ENCODE assay signal across 14 mouse cellular contexts in genomic region chr17:34813747-34814146, GRCm38 (mm10). TPM values are rescaled to one million over a fixed set of nuclear protein-coding genes. Genes with fewer than 3 reads are reported as not detected.
DNase-seq lines count a peak whose midpoint lies in the region; ATAC-seq and TF ChIP-seq lines count a peak whose summit lies in the region.
"Not testable (repeated sequence)": the region's sequence is repeated elsewhere in the genome, so short reads cannot be mapped to it uniquely, and the experiment has no call there.
"Had no signal": no experiment of that assay in that cellular context is flagged by ENCODE, and none has a peak within 500 bp of the region (broad histone marks: within the 10 kb centered on the region; RNA-seq: fewer than 3 reads in every experiment).

No protein-coding gene starts in this region.

- H3K9ac ChIP-seq in neural tube, embryonic 11.5 days (ENCODE audit: low read length), result not testable (repeated sequence)

- WGBS in neural tube, embryonic 11.5 days, result 62% methylated on average over 12 of the region's 12 CpGs

- H3K4me1 ChIP-seq in neural tube, embryonic 11.5 days (ENCODE audit: control insufficient read depth, insufficient read depth, low read length); testis, adult 2 months (ENCODE audit: control insufficient read depth, insufficient read depth, low read length): not testable (repeated sequence)

- not testable (repeated sequence) for ATAC-seq in neural tube, embryonic 11.5 days (ENCODE audit: insufficient read depth, low FRiP score, low TSS enrichment)

- TF ChIP-seq CTCF in gastrocnemius, adult 2 months (IDR thresholded peaks at IDR 0.05), result peak; percentile 81
- peak; percentile 61 for TF ChIP-seq CTCF in testis, adult 2 months (IDR thresholded peaks at IDR 0.05; ENCODE audit: control insufficient read depth, insufficient read depth, insufficient replicate concordance, low read depth, low read length)

- not testable (repeated sequence) for H3K9me3 ChIP-seq in neural tube, embryonic 11.5 days (ENCODE audit: control insufficient read depth, low read length)

- intact Hi-C loops in gastrocnemius, adult 2 months (cut with DNase I), result not testable (repeated sequence)

- H3K4me3 ChIP-seq in gastrocnemius, adult 2 months; neural tube, embryonic 11.5 days (ENCODE audit: low read depth, low read length); testis, adult 2 months (ENCODE audit: control insufficient read depth, low read depth, low read length): not testable (repeated sequence)

- not testable (repeated sequence) for H3K27ac ChIP-seq in gastrocnemius, adult 2 months; neural tube, embryonic 11.5 days (ENCODE audit: low read depth, low read length); testis, adult 2 months (ENCODE audit: control insufficient read depth, insufficient read depth, low read depth, low read length)

- H3K4me2 ChIP-seq in neural tube, embryonic 11.5 days (ENCODE audit: low read depth), result not testable (repeated sequence)

- not testable (repeated sequence) for TF ChIP-seq POLR2A in testis, adult 2 months (IDR thresholded peaks at IDR 0.05; ENCODE audit: control insufficient read depth, low read depth, low read length)

- not testable (repeated sequence) for H3K36me3 ChIP-seq in neural tube, embryonic 11.5 days (ENCODE audit: control insufficient read depth, insufficient read depth, low read length); testis, adult 2 months (ENCODE audit: control insufficient read depth, insufficient read depth, low read length)

- DNase-seq in B cell, adult 2 months, result peak; percentile 64 to 72
- peak; percentile 56 to 78 for DNase-seq in adrenal gland, adult (ENCODE audit: inconsistent age in 2 of 2, low spot score in 1 of 2)
- peak; percentile 61 to 69 for DNase-seq in cerebellum, postnatal 10 days
- peak; percentile 55 for DNase-seq in gastrocnemius, adult 2 months
- DNase-seq in kidney, adult 18-20 months, result peak; percentile 38
- peak; percentile 52 for DNase-seq in liver
- peak; percentile 42 for DNase-seq in neural tube, embryonic 11.5 days (ENCODE audit: low spot score)

- not testable (repeated sequence) for H3K27me3 ChIP-seq in neural tube, embryonic 11.5 days (ENCODE audit: control insufficient read depth, insufficient read depth, low read length); testis, adult 2 months (ENCODE audit: control insufficient read depth, insufficient read depth, low read length)

RNA-seq across cellular contexts. Expression of gene Cyp21a1, which starts 9.4 kb away (rescaled TPM):
- total RNA-seq in gastrocnemius, adult 2 months (2021), result not detected
- not detected in 2 replicates for polyA plus RNA-seq in neural tube, embryonic 11.5 days (2014; fragmentation: Nextera tagmentation; extraction: Ambion mirVana)
- 1.1 and 1.4 TPM in 2 replicates for polyA plus RNA-seq in testis, adult 2 months (2012; rRNA removed)
- total RNA-seq: left cerebral cortex, postnatal 10 days had no signal
- polyA plus RNA-seq: forebrain, embryonic 15.5 days; heart, embryonic 11.5 days; macrophage; neural tube, embryonic 13.5 days; stomach, embryonic 14.5 days had no signal

RNA-seq across cellular contexts. Expression of gene Stk19, which starts 23.0 kb away (rescaled TPM):
- 1 to 10 TPM; 7.3 to 7.7 TPM for total RNA-seq in gastrocnemius, adult 2 months (2021)
- 20.3 and 24.7 TPM in 2 replicates for polyA plus RNA-seq in neural tube, embryonic 11.5 days (2014; fragmentation: Nextera tagmentation; extraction: Ambion mirVana)
- polyA plus RNA-seq in testis, adult 2 months (2012; rRNA removed), result 41.3 and 46.3 TPM in 2 replicates

RNA-seq across cellular contexts. Expression of gene Dxo, which starts 23.1 kb away (rescaled TPM):
- 10 to 100 TPM in 1 of 2 experiments, 1 to 10 TPM in 1; 10.0 to 11.4 TPM for total RNA-seq in gastrocnemius, adult 2 months (2021)
- 69.4 and 71.0 TPM in 2 replicates for polyA plus RNA-seq in neural tube, embryonic 11.5 days (2014; fragmentation: Nextera tagmentation; extraction: Ambion mirVana)
- polyA plus RNA-seq in testis, adult 2 months (2012; rRNA removed), result 51.3 and 61.0 TPM in 2 replicates

RNA-seq across cellular contexts. Expression of gene Skiv2l, which starts 36.3 kb away (rescaled TPM):
- total RNA-seq in gastrocnemius, adult 2 months (2021), result 10 to 100 TPM; 19.0 to 24.6 TPM
- polyA plus RNA-seq in neural tube, embryonic 11.5 days (2014; fragmentation: Nextera tagmentation; extraction: Ambion mirVana), result 45.0 and 55.7 TPM in 2 replicates
- polyA plus RNA-seq in testis, adult 2 months (2012; rRNA removed), result 137 and 142 TPM in 2 replicates

RNA-seq across cellular contexts. Expression of gene Nelfe, which starts 36.4 kb away (rescaled TPM):
- 10 to 100 TPM in 1 of 2 experiments, 1 to 10 TPM in 1; 9.4 to 10.8 TPM for total RNA-seq in gastrocnemius, adult 2 months (2021)
- 125 and 132 TPM in 2 replicates for polyA plus RNA-seq in neural tube, embryonic 11.5 days (2014; fragmentation: Nextera tagmentation; extraction: Ambion mirVana)
- 173 and 180 TPM in 2 replicates for polyA plus RNA-seq in testis, adult 2 months (2012; rRNA removed)
